Mouse (Mus musculus): ENCODE measurements around the gene Il23r. TPM values are rescaled to one million over a fixed set of nuclear protein-coding genes. Genes with fewer than 3 reads are reported as not detected.

The Il23r gene
- polyA plus RNA-seq (2015; fragmentation: Nextera tagmentation; extraction: Ambion mirVana) = not detected in 2 replicates

DNA sequence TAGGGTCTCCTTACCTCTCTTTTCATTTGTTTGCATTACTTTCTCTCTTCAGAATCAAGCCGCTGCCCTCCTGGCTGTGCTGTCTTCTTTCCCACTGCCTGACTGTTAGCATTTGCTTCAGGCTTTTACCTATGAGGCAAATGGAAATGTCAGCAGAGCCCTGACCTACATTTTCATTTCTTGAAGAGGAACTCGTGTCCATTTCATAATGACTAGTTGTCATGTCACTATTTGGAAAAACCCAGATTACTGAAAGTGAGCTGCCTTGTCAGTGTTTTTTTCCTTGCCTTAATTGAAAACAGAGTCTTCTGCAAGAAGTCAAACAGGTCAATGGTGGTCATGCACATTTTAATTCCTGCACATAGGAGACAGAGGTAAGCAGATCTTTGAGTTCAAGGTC lies at the start of gene Il23r:
Il23r (minus strand) TSS at position 101 of the 400 bp plus-strand sequence.
- no peak within 1 kb of the TSS for H3K4me2 ChIP-seq (ENCODE audit: low read depth, low read length)
- 59% methylated on average over 2 of the region's 2 CpGs for WGBS (ENCODE audit: insufficient replicate concordance)
- no peaks in the 10 kb centered on the region for H3K9me3 ChIP-seq (ENCODE audit: low read length)
- TF ChIP-seq CTCF (IDR thresholded peaks at IDR 0.05; ENCODE audit: low read depth) (no peak), EP300 (IDR thresholded peaks at IDR 0.05; ENCODE audit: low read depth) (no peak)
- H3K27me3 ChIP-seq (ENCODE audit: insufficient read depth, low read length) = no peaks in the 10 kb centered on the region
- H3K9ac ChIP-seq (replicated peaks) = no peak within 1 kb of the TSS
- ATAC-seq (no peak), DNase-seq (no peak)
- no peaks in the 10 kb centered on the region for H3K4me1 ChIP-seq (ENCODE audit: insufficient read depth)
- H3K36me3 ChIP-seq (replicated peaks; ENCODE audit: insufficient read depth, low read length) = no peaks in the 10 kb centered on the region
- H3K27ac ChIP-seq (ENCODE audit: low read depth) = no peak within 1 kb of the TSS
- no peak within 1 kb of the TSS for H3K4me3 ChIP-seq (ENCODE audit: low read depth, low read length)

DNA sequence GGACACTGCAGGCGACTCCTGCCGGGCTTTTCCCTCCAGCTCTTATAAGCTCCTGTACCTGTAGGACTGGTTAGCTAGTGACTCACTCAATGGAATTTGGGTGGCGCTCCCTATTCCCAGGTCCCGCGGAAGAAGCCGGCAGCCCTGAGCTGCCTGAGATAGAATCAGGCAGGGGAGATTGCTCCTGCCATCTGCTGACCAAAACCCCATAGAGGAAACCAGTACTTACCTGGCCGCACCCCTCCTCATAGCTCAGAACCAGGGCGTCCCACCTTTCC lies 44.1 kb upstream of the Il23r start, which contains the start of gene Tacstd2:
Tacstd2 (minus strand) TSS at position 20 of the 278 bp plus-strand sequence.
- Histone ChIP-seq H3K4me3 (ENCODE audit: low read depth, low read length) (peak within 1 kb of the TSS; percentile 32), H3K9me3 (ENCODE audit: low read length) (no peaks in the 10 kb centered on the region), H3K4me1 (ENCODE audit: insufficient read depth) (0 out of 2 replicates have a peak, but pooled peaks cover 4% of the 10 kb centered on the region), H3K27me3 (ENCODE audit: insufficient read depth, low read length) (peaks cover 46% of the 10 kb centered on the region), H3K27ac (ENCODE audit: low read depth) (no peak within 1 kb of the TSS), H3K4me2 (ENCODE audit: low read depth, low read length) (peak within 1 kb of the TSS; percentile 59), H3K9ac (replicated peaks) (no peak within 1 kb of the TSS), H3K36me3 (replicated peaks; ENCODE audit: insufficient read depth, low read length) (no peaks in the 10 kb centered on the region)
- ATAC-seq (no peak), DNase-seq (no peak)
- no peak for TF ChIP-seq EP300 (IDR thresholded peaks at IDR 0.05; ENCODE audit: low read depth)
- no peak for TF ChIP-seq CTCF (IDR thresholded peaks at IDR 0.05; ENCODE audit: low read depth)
- WGBS (ENCODE audit: insufficient replicate concordance) = 8% methylated on average over 8 of the region's 8 CpGs

DNA sequence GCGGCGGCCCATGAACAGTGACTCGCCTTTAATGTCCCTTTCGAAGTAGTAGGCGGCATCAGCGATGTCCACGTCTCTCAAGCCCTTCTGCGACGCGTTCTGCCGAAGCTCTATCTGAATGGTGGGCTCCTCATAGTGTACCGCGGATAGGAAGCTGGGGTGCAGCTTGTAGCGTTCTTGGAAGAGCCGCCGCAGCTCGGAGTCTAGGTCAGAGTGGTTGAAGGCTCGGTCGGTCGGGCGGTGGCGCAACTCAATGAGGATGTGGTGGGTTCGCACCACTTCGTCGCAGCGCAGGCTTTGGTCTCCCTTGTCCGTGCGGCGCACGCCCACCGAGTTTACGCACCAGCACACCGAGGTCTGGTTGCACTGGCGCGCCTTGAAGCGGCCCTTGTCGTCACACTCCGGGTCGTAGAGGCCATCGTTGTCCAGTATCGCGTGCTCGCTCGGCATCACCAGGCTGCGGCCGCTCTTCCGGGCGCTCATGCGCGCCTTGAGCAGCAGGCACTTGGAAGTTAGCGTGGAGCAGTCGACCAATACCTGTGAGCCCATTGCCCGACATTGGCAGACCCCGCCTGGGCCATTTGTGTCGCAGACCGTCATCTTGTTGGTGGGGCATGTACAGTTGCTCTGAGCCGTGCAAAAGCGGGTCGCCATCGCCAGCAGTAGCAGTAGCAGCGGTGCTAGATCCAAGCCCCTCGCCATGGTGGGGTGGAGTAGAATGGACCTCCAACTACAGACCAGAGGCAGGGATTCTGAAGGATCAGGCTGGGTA lies 43.5 kb upstream of the Il23r start:
- TF ChIP-seq EP300 (IDR thresholded peaks at IDR 0.05; ENCODE audit: low read depth) (no peak), CTCF (IDR thresholded peaks at IDR 0.05; ENCODE audit: low read depth) (no peak)
- no peaks in the 10 kb centered on the region for H3K9me3 ChIP-seq (ENCODE audit: low read length)
- 0 out of 2 replicates have a peak, but pooled peaks cover 4% of the 10 kb centered on the region for H3K4me1 ChIP-seq (ENCODE audit: insufficient read depth)
- H3K4me2 ChIP-seq (ENCODE audit: low read depth, low read length) = peak overlapping the region; percentile 59
- ATAC-seq (peak; percentile 14; the same call in 1 of the 2 replicates), DNase-seq (peak; percentile 38)
- 2% methylated on average over 62 of the region's 62 CpGs for WGBS (ENCODE audit: insufficient replicate concordance)
- no peak overlapping the region for H3K9ac ChIP-seq (replicated peaks)
- H3K36me3 ChIP-seq (replicated peaks; ENCODE audit: insufficient read depth, low read length) = no peaks in the 10 kb centered on the region
- peaks cover 46% of the 10 kb centered on the region for H3K27me3 ChIP-seq (ENCODE audit: insufficient read depth, low read length)
- H3K4me3 ChIP-seq (ENCODE audit: low read depth, low read length) = peak overlapping the region; percentile 32
- no peak overlapping the region for H3K27ac ChIP-seq (ENCODE audit: low read depth)

DNA sequence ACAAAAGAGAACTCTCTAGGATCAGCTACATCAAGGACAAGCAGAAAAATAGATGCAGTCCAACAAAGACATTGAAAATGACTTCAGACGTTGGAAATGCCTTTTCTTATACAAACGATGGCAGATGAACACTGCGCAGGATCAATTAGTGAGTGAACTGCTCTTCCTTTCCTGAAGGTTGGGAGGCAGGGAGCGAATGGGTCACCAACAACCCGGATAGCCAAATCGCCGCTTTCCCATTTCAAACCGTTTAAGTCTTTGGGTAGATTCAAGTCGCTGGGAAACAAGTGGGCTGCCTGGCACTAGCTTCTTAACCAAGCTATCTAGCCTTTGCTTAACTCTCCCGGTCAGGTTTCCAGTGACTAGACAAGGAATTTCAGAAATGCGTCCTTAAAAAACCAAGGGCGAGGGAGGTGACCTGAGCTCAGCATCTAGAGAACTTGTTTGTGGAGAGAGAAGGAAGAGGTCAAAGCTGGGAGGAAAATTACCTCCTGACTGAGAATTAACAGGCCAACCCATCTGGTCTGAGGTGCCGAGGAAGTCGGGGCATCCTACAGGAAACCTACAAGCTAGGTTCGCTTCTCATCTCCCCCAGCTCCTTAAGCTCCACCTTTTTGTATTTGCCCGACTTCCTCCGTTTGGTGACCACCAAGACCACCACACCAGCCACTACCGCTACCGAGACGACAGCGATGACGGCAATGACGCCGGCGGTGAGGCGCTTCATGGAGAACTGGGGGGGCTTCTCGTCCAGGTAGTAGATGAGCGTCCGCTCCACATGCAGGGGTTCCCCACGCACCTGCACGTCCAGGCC lies 42.7 kb upstream of the Il23r start:
- H3K9me3 ChIP-seq (ENCODE audit: low read length) = no peaks in the 10 kb centered on the region
- H3K4me3 ChIP-seq (ENCODE audit: low read depth, low read length) = peak overlapping the region; percentile 32
- H3K9ac ChIP-seq (replicated peaks) = no peak overlapping the region
- peaks cover 46% of the 10 kb centered on the region for H3K27me3 ChIP-seq (ENCODE audit: insufficient read depth, low read length)
- WGBS (ENCODE audit: insufficient replicate concordance) = 12% methylated on average over 31 of the region's 31 CpGs
- 0 out of 2 replicates have a peak, but pooled peaks cover 4% of the 10 kb centered on the region for H3K4me1 ChIP-seq (ENCODE audit: insufficient read depth)
- TF ChIP-seq CTCF (IDR thresholded peaks at IDR 0.05; ENCODE audit: low read depth) = no peak
- TF ChIP-seq EP300 (IDR thresholded peaks at IDR 0.05; ENCODE audit: low read depth) = no peak
- no peak overlapping the region for H3K27ac ChIP-seq (ENCODE audit: low read depth)
- DNase-seq = no peak
- peak overlapping the region; percentile 59 for H3K4me2 ChIP-seq (ENCODE audit: low read depth, low read length)
- no peaks in the 10 kb centered on the region for H3K36me3 ChIP-seq (replicated peaks; ENCODE audit: insufficient read depth, low read length)
- no peak for ATAC-seq

DNA sequence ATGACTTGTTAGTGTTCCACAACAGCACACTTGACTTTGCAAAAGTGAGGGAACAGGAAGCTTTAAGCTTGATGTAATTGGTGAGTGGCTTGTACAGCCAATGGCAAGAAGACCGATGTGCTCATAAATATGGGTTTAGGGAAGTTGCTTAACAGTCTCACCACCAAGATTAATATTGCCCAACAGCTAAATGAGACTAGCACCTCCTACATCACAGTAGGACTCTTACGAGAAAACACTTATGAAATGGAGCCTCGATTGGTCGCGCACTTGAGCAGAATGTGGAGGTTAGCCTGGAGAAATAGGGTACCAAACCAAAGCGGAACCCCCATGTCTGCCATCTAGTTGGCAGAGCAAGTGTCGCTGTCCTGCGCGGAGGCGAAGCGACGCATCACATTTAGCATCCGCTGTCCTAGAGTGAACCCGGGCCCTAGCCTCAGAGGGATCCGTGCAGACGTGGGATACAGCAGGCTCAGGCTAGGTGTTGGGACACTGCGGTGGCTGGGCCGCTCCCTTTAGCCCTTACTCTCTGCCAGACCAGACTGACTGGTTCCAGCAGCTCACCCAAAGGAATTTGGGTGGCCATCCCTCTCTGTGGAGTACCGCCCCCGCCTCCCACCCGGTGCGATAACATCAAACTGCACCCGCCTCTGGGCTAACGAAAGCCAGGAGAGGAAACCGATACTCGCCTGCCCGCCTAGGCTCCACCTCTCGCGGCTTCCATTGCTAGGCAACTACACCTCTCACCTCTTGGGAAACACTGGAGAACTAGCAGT lies 41.2 kb upstream of the Il23r start:
- Histone ChIP-seq H3K36me3 (replicated peaks; ENCODE audit: insufficient read depth, low read length) (no peaks in the 10 kb centered on the region), H3K27me3 (ENCODE audit: insufficient read depth, low read length) (peaks cover 46% of the 10 kb centered on the region), H3K4me3 (ENCODE audit: low read depth, low read length) (peak overlapping the region; percentile 27), H3K4me1 (ENCODE audit: insufficient read depth) (0 out of 2 replicates have a peak, but pooled peaks cover 4% of the 10 kb centered on the region), H3K27ac (ENCODE audit: low read depth) (peak overlapping the region; percentile 78), H3K9me3 (ENCODE audit: low read length) (no peaks in the 10 kb centered on the region), H3K9ac (replicated peaks) (no peak overlapping the region), H3K4me2 (ENCODE audit: low read depth, low read length) (peak overlapping the region; percentile 56)
- TF ChIP-seq CTCF (IDR thresholded peaks at IDR 0.05; ENCODE audit: low read depth) (no peak), EP300 (IDR thresholded peaks at IDR 0.05; ENCODE audit: low read depth) (no peak)
- ATAC-seq (peak; percentile 72), DNase-seq (peak; percentile 46)
- 6% methylated on average over 29 of the region's 29 CpGs for WGBS (ENCODE audit: insufficient replicate concordance)
